Mouse (Mus musculus): ENCODE measurements around the gene Tmem131. TPM values are rescaled to one million over a fixed set of nuclear protein-coding genes. Genes with fewer than 3 reads are reported as not detected.

The Tmem131 gene
- total and polyA plus RNA-seq, 3 experiments, result 9.7 to 39.9 (median 11.5) TPM

- Histone ChIP-seq H3K9ac (ENCODE audit: insufficient read depth, low read depth) (no peak overlapping the region), H3K9me3 (replicated peaks; ENCODE audit: low read length) (no peaks in the 10 kb centered on the region), H3K27me3 (replicated peaks) (no peaks in the 10 kb centered on the region), H3K27ac (ENCODE audit: insufficient read depth, low read depth) (no peak overlapping the region), H3K79me2 (replicated peaks; ENCODE audit: control insufficient read depth, extremely low read depth, insufficient read depth, poor library complexity, severe bottlenecking) (no peaks in the 10 kb centered on the region; the same call in 1 of the 2 replicates), H3K4me3 (replicated peaks in 1 of 3; ENCODE audit: low read depth in 2 of 3, low read length in 2 of 3, poor library complexity in 1 of 3) (no peak overlapping the region), H3K4me1 (ENCODE audit: control insufficient read depth in 1 of 2, insufficient read depth in 2 of 2) (peaks cover 2 to 10% of the 10 kb centered on the region in 2 experiments; a peak in 3 of 4 replicates), H3K36me3 (replicated peaks in 1 of 2; ENCODE audit: control insufficient read depth in 1 of 2, insufficient read depth in 1 of 2, low read length in 1 of 2) (peaks cover 0 to 9% of the 10 kb centered on the region in 2 experiments), H3K4me2 (ENCODE audit: insufficient read depth, low read depth, poor library complexity, severe bottlenecking) (no peak overlapping the region)
- dilution Hi-C loops (cut with MboI; ENCODE audit: extremely low pct_ligation_motif_present, extremely low pct_unique_long_range_greater_than_20kb, low sequenced_read_pairs) (no loop called here), in situ Hi-C loops (cut with MboI; ENCODE audit: low pct_ligation_motif_present, low pct_unique_long_range_greater_than_20kb, low sequenced_read_pairs) (loop anchor here (10.0 to 25.0 kb wide), 2 partner anchors 225 to 338 kb away; no protein-coding TSS in a partner anchor)
- DNase-seq (ENCODE audit: extremely low read depth), result no peak
- no peak for TF ChIP-seq CTCF (conservative IDR thresholded peaks at IDR 0.05 in 1 of 2, IDR thresholded peaks at IDR 0.05 in 1 of 2; ENCODE audit: low read depth in 2 of 2, low read length in 2 of 2)
- TF ChIP-seq USF2 (conservative IDR thresholded peaks at IDR 0.05; ENCODE audit: low read depth, low read length), result no peak
- no peak for TF ChIP-seq GABPA (IDR thresholded peaks at IDR 0.05; ENCODE audit: insufficient replicate concordance, low read depth, low read length)
- no peak for TF ChIP-seq RCOR1 (conservative IDR thresholded peaks at IDR 0.05; ENCODE audit: low read depth, low read length)
- no peak for TF ChIP-seq IRF4 (IDR thresholded peaks at IDR 0.05; ENCODE audit: low read depth, low read length)
- no peak for TF ChIP-seq POLR2AphosphoS2 (IDR thresholded peaks at IDR 0.05; ENCODE audit: low read depth, low read length)
- no peak for TF ChIP-seq MXI1 (IDR thresholded peaks at IDR 0.05; ENCODE audit: low read depth, low read length)
- TF ChIP-seq TBP (conservative IDR thresholded peaks at IDR 0.05; ENCODE audit: low read depth, low read length), result no peak
- no peak for TF ChIP-seq ZKSCAN1 (IDR thresholded peaks at IDR 0.05; ENCODE audit: borderline replicate concordance, low read depth, low read length)
- no peak for TF ChIP-seq SIN3A (IDR thresholded peaks at IDR 0.05; ENCODE audit: low read length)
- TF ChIP-seq SMC3 (IDR thresholded peaks at IDR 0.05; ENCODE audit: low read depth, low read length), result no peak
- TF ChIP-seq MAZ (IDR thresholded peaks at IDR 0.05; ENCODE audit: low read depth, low read length), result no peak
- TF ChIP-seq EP300 (IDR thresholded peaks at IDR 0.05; ENCODE audit: low read length), result no peak
- TF ChIP-seq CHD2 (IDR thresholded peaks at IDR 0.05; ENCODE audit: low read length), result no peak
- no peak for TF ChIP-seq ZC3H11A (IDR thresholded peaks at IDR 0.05; ENCODE audit: low read depth, low read length)
- TF ChIP-seq NRF1 (IDR thresholded peaks at IDR 0.05; ENCODE audit: low read depth, low read length), result no peak
- TF ChIP-seq ZMIZ1 (IDR thresholded peaks at IDR 0.05; ENCODE audit: low read depth, low read length), result no peak
- no peak for TF ChIP-seq JUND (conservative IDR thresholded peaks at IDR 0.05; ENCODE audit: low read depth, low read length)
- no peak for TF ChIP-seq ZNF384 (IDR thresholded peaks at IDR 0.05; ENCODE audit: low read depth, low read length)
- no peak for TF ChIP-seq USF1 (IDR thresholded peaks at IDR 0.05; ENCODE audit: low read depth, low read length)
Measured at GRCm38 (mm10) chr1:36899622-36900021, 43.8 kb downstream of the Tmem131 start.

GRCm38 (mm10) chr1:36896423-36896822, 47.0 kb downstream of the Tmem131 start:
- TF ChIP-seq ELF1 (IDR thresholded peaks at IDR 0.05; ENCODE audit: low read depth, low read length) (no peak), POLR2AphosphoS2 (IDR thresholded peaks at IDR 0.05; ENCODE audit: low read depth, low read length) (no peak), TCF12 (IDR thresholded peaks at IDR 0.05; ENCODE audit: low read depth, low read length) (no peak), MXI1 (IDR thresholded peaks at IDR 0.05; ENCODE audit: low read depth, low read length) (no peak), POLR2A (IDR thresholded peaks at IDR 0.05; ENCODE audit: low read depth, low read length) (no peak), NELFE (IDR thresholded peaks at IDR 0.05; ENCODE audit: low read depth, low read length) (no peak), TBP (conservative IDR thresholded peaks at IDR 0.05; ENCODE audit: low read depth, low read length) (no peak), SMC3 (IDR thresholded peaks at IDR 0.05; ENCODE audit: low read depth, low read length) (no peak), ZKSCAN1 (IDR thresholded peaks at IDR 0.05; ENCODE audit: borderline replicate concordance, low read depth, low read length) (no peak), JUND (conservative IDR thresholded peaks at IDR 0.05; ENCODE audit: low read depth, low read length) (no peak), GABPA (IDR thresholded peaks at IDR 0.05; ENCODE audit: insufficient replicate concordance, low read depth, low read length) (no peak), MEF2A (IDR thresholded peaks at IDR 0.05; ENCODE audit: borderline replicate concordance, low read depth, low read length) (no peak), SIN3A (IDR thresholded peaks at IDR 0.05; ENCODE audit: low read length) (no peak), ETS1 (conservative IDR thresholded peaks at IDR 0.05; ENCODE audit: low read depth, low read length) (no peak), HCFC1 (IDR thresholded peaks at IDR 0.05; ENCODE audit: low read depth, low read length) (no peak), ZMIZ1 (IDR thresholded peaks at IDR 0.05; ENCODE audit: low read depth, low read length) (no peak), E2F4 (IDR thresholded peaks at IDR 0.05; ENCODE audit: insufficient replicate concordance, low read depth, low read length) (no peak)
- H3K4me3 ChIP-seq (replicated peaks in 1 of 3; ENCODE audit: low read depth in 2 of 3, low read length in 2 of 3, poor library complexity in 1 of 3), result no peak overlapping the region
- no peaks in the 10 kb centered on the region for H3K36me3 ChIP-seq (replicated peaks in 1 of 2; ENCODE audit: control insufficient read depth in 1 of 2, insufficient read depth in 1 of 2, low read length in 1 of 2)
- no peaks in the 10 kb centered on the region; the same call in 1 of the 2 replicates for H3K79me2 ChIP-seq (replicated peaks; ENCODE audit: control insufficient read depth, extremely low read depth, insufficient read depth, poor library complexity, severe bottlenecking)
- in situ Hi-C loops (cut with MboI; ENCODE audit: low pct_ligation_motif_present, low pct_unique_long_range_greater_than_20kb, low sequenced_read_pairs) (no loop called here), dilution Hi-C loops (cut with MboI; ENCODE audit: extremely low pct_ligation_motif_present, extremely low pct_unique_long_range_greater_than_20kb, low sequenced_read_pairs) (no loop called here)
- H3K9ac ChIP-seq (ENCODE audit: insufficient read depth, low read depth), result no peak overlapping the region
- no peak overlapping the region for H3K27ac ChIP-seq (ENCODE audit: insufficient read depth, low read depth)
- no peak overlapping the region for H3K4me2 ChIP-seq (ENCODE audit: insufficient read depth, low read depth, poor library complexity, severe bottlenecking)
- no peak for DNase-seq (ENCODE audit: extremely low read depth)
- no peaks in the 10 kb centered on the region for H3K9me3 ChIP-seq (replicated peaks; ENCODE audit: low read length)
- no peaks in the 10 kb centered on the region for H3K27me3 ChIP-seq (replicated peaks)
- H3K4me1 ChIP-seq (ENCODE audit: control insufficient read depth in 1 of 2, insufficient read depth in 2 of 2), result peaks cover 0 to 15% of the 10 kb centered on the region in 2 experiments; a peak in 1 of 4 replicates

Data from CH12.LX (cell line).